Mouse (Mus musculus) heart, embryonic 14.5 days (tissue): Measurements from ENCODE around the gene Mrpl32. TPM values are rescaled to one million over a fixed set of nuclear protein-coding genes. Genes with fewer than 3 reads are reported as not detected.

Experiments
- ATAC-seq: fragments of 200-750 bp; cut with Nextera tagmentation; 2 replicates; pipeline ENCODE4 v1.8.0; 2017; ENCODE audit warnings: low read depth, moderate TSS enrichment; ENCODE audit not compliant: insufficient number of reproducible peaks, insufficient read depth, low FRiP score
- H3K27ac ChIP-seq, 2 experiments: fragments of 200-500 bp in 1 of 2; fragments of 300-500 bp in 1 of 2; sonication (generic) in 1 of 2; replicated peaks in 1 of 2; 2 replicates each; pipeline ENCODE4 v1.5.1; 2012 to 2014; ENCODE audit warnings: low read depth in 2 of 2, low read length in 2 of 2, control low read depth in 1 of 2, mild to moderate bottlenecking in 1 of 2, mixed read lengths in 1 of 2; ENCODE audit not compliant: control insufficient read depth in 1 of 2, insufficient read depth in 1 of 2
- H3K27me3 ChIP-seq: fragments of 300-500 bp; sonication (generic); 2 replicates; pipeline ENCODE4 v1.6.1; 2014; ENCODE audit warnings: mild to moderate bottlenecking, low read length, control low read depth; ENCODE audit not compliant: control insufficient read depth, insufficient read depth
- H3K36me3 ChIP-seq: fragments of 300-500 bp; sonication (generic); 2 replicates; pipeline ENCODE4 v1.6.1; 2014; ENCODE audit warnings: mild to moderate bottlenecking, control low read depth, low read length, mixed read lengths; ENCODE audit not compliant: control insufficient read depth, insufficient read depth
- H3K4me1 ChIP-seq, 2 experiments: fragments of 200-500 bp in 1 of 2; fragments of 300-500 bp in 1 of 2; sonication (generic) in 1 of 2; 2 replicates each; pipeline ENCODE4 v1.6.1; 2012 to 2014; ENCODE audit warnings: low read length in 2 of 2, control low read depth in 1 of 2, mixed read lengths in 1 of 2; ENCODE audit not compliant: control insufficient read depth in 2 of 2, insufficient read depth in 2 of 2
- H3K4me2 ChIP-seq: fragments of 300-500 bp; sonication (generic); 2 replicates; pipeline ENCODE4 v1.6.1; 2014; ENCODE audit warnings: mild to moderate bottlenecking, low read length
- H3K4me3 ChIP-seq, 2 experiments: fragments of 200-500 bp in 1 of 2; fragments of 300-500 bp in 1 of 2; sonication (generic) in 1 of 2; 2 replicates each; pipeline ENCODE4 v1.5.1; 2012 to 2014; ENCODE audit warnings: low read length in 2 of 2, mild to moderate bottlenecking in 2 of 2, control low read depth in 1 of 2, low read depth in 1 of 2, moderate library complexity in 1 of 2; ENCODE audit not compliant: control insufficient read depth in 1 of 2, insufficient read depth in 1 of 2
- H3K9ac ChIP-seq: fragments of 300-500 bp; sonication (generic); 2 replicates; pipeline ENCODE4 v1.6.1; 2014; ENCODE audit warnings: mild to moderate bottlenecking, low read length
- H3K9me3 ChIP-seq: fragments of 300-500 bp; sonication (generic); 2 replicates; pipeline ENCODE4 v1.6.1; 2016; ENCODE audit warnings: low read length, control low read depth; ENCODE audit not compliant: control insufficient read depth
- WGBS: fragments of 180-500 bp; shearing (Covaris S2); extraction: QIAGEN DNeasy Blood & Tissue Kit; methylation state at CpG from one replicate; pipeline ENCODE4 v1.1.7; 2014; 5-methylcytosine and 5-hydroxymethylcytosine counted together
- polyA plus RNA-seq: library from polyadenylated mRNA; unstranded; fragments of >200 nt; fragmentation: Nextera tagmentation; extraction: Ambion mirVana; gene quantifications from 2 replicates; pipeline ENCODE4 v1.2.1, GENCODE M21; 2014

Gene Mrpl32
- polyA plus RNA-seq, 1 experiment from 2014 or later, result 111 TPM

- H3K9me3 ChIP-seq, result no peaks in the 10 kb centered on the region
- no peaks in the 10 kb centered on the region for H3K27me3 ChIP-seq
- H3K4me2 ChIP-seq, result no peak overlapping the region
- H3K36me3 ChIP-seq, result peaks cover 24% of the 10 kb centered on the region
- no peak for ATAC-seq
- no peak overlapping the region for H3K4me3 ChIP-seq
- no peak overlapping the region for H3K9ac ChIP-seq
- H3K4me1 ChIP-seq, result peaks cover 0 to 6% of the 10 kb centered on the region in 2 experiments; a peak in 2 of 4 replicates
- H3K27ac ChIP-seq, result no peak overlapping the region
Measured at GRCm38 (mm10) chr13:14607616-14608015, 5.3 kb downstream of the Mrpl32 start.

- 86% methylated on average over 2 of the region's 2 CpGs for WGBS
- Histone ChIP-seq H3K27ac (no peak overlapping the region), H3K4me3 (no peak overlapping the region), H3K4me1 (no peaks in the 10 kb centered on the region), H3K4me2 (no peak overlapping the region), H3K9me3 (no peaks in the 10 kb centered on the region), H3K9ac (no peak overlapping the region), H3K27me3 (no peaks in the 10 kb centered on the region), H3K36me3 (no peaks in the 10 kb centered on the region)
- no peak for ATAC-seq
Measured at GRCm38 (mm10) chr13:14602744-14603143, 10.2 kb downstream of the Mrpl32 start.

GRCm38 (mm10) chr13:14580392-14580791 lies 32.6 kb downstream of the Mrpl32 start:
- H3K36me3 ChIP-seq, result no peaks in the 10 kb centered on the region
- no peaks in the 10 kb centered on the region for H3K4me1 ChIP-seq
- no peak overlapping the region for H3K27ac ChIP-seq
- no peak for ATAC-seq
- no peaks in the 10 kb centered on the region for H3K27me3 ChIP-seq
- 68% methylated on average over 3 of the region's 3 CpGs for WGBS
- H3K9me3 ChIP-seq, result no peaks in the 10 kb centered on the region
- no peak overlapping the region for H3K4me3 ChIP-seq
- H3K9ac ChIP-seq, result no peak overlapping the region
- H3K4me2 ChIP-seq, result no peak overlapping the region

- no peak overlapping the region for H3K9ac ChIP-seq
- 0 out of 2 replicates have a peak, but pooled peaks cover 3% of the 10 kb centered on the region for H3K9me3 ChIP-seq
- H3K4me1 ChIP-seq, result no peaks in the 10 kb centered on the region
- no peaks in the 10 kb centered on the region for H3K36me3 ChIP-seq
- no peak overlapping the region for H3K4me3 ChIP-seq
- no peak overlapping the region for H3K27ac ChIP-seq
- no peaks in the 10 kb centered on the region for H3K27me3 ChIP-seq
- H3K4me2 ChIP-seq, result no peak overlapping the region
- no peak for ATAC-seq
Measured at GRCm38 (mm10) chr13:14574128-14574527, 38.8 kb downstream of the Mrpl32 start.

GRCm38 (mm10) chr13:14561336-14561735 lies 51.6 kb downstream of the Mrpl32 start:
- Histone ChIP-seq H3K9me3 (no peaks in the 10 kb centered on the region), H3K27me3 (no peaks in the 10 kb centered on the region), H3K9ac (no peak overlapping the region), H3K36me3 (no peaks in the 10 kb centered on the region), H3K27ac (no peak overlapping the region), H3K4me3 (no peak overlapping the region), H3K4me1 (no peaks in the 10 kb centered on the region), H3K4me2 (no peak overlapping the region)
- WGBS, result 57% methylated on average over 1 of the region's 1 CpGs
- ATAC-seq, result no peak

Other genes with a start within 250 kb of the Mrpl32 start
- gene Hecw1, start 89.9 kb downstream of the Mrpl32 start, polyA plus RNA-seq, result 0.65 and 0.84 TPM in 2 replicates
- 145 and 163 TPM in 2 replicates for gene Psma2, start 75 bp upstream of the Mrpl32 start, polyA plus RNA-seq
- gene AW209491, start 17.0 kb upstream of the Mrpl32 start, polyA plus RNA-seq, result 16.6 and 18.8 TPM in 2 replicates